Mouse (Mus musculus): Measurements from ENCODE around the gene Fam71e1.

The Fam71e1 gene

DNA sequence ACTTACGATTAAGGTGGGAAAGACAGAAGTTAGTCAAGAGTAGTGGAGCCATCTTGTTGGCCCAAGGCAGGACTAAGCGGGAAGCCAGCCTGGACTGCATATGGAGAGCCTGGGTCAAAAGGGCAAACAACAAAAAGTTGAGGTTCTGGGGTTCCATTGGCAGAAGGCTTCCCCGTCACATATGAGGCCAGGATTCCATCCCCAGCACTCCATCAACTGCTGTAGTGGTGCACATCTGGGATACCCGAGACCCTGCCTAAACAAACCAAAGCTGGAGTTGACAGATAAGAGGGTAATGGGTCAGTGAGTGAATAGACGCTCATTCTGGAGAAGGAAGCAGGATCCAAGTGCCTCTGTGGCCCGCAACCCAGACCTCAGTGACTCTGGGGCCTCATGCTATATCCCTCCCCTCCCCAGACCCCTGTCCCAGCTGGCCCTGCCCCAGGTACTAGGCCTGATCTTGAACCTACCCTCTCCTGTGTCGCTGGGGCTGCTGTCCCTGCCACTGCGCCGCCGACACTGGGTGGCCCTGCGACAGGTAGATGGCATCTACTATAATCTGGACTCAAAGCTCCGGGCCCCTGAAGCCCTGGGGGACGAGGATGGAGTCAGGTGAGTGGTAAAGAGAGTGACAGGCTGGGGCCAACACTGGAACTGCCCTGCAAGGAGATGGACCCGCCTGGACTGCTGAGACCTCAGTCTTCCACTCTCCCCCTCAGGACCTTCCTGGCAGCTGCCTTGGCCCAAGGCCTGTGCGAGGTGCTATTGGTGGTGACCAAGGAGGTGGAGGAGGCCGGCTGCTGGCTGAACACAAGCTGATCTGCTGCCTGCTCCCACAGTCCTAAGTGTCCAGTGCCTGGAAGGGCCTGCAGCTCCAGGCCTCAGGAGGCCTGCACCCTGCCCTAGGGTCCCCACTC, 25.4 kb upstream of the Fam71e1 start:
- ATAC-seq (ENCODE audit: insufficient number of reproducible peaks, low FRiP score, low TSS enrichment), result no peak

GRCm38 (mm10) chr7:44471880-44472557, 24.4 kb upstream of the Fam71e1 start:
- no peak for ATAC-seq (ENCODE audit: insufficient number of reproducible peaks, low FRiP score, low TSS enrichment)

GRCm38 (mm10) chr7:44472558-44472885, 23.9 kb upstream of the Fam71e1 start:
- ATAC-seq (ENCODE audit: insufficient number of reproducible peaks, low FRiP score, low TSS enrichment), result no peak

DNA sequence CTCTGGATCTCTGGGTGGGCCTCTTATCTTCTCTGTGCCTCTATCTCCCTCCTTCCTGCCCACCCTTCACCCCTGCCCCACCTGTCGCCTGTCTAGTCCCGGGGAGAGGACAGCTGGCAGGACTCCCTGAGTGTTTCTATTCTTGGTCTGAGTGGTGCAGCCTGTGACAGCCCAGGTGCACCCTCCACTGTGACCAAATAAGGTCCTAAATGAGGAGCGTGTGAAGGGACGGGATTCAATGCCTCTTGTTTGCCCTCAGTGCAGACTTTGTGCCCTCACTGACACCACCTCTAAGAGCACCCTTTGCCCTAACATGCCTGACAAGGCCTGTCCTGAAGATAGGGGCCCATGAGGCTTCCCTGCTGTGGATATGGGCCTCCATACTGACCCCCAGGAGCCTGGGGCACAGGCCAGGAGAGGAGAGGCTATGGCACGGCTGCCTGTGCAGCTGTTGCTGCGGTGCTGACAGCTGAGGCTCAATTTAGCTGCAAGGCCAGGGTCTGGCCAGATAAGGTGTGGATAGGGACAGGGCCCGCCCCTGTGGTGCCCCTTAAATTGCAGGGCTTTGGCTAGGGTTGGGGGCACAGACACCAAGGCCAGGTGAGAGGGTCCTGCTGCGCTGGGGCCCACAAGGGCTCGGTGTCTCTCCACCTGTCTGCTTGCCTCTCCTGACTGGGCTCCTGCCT, 23.3 kb upstream of the Fam71e1 start:
- ATAC-seq (ENCODE audit: insufficient number of reproducible peaks, low FRiP score, low TSS enrichment), result no peak

GRCm38 (mm10) chr7:44474419-44474818, 22.0 kb upstream of the Fam71e1 start:
- no peak; the same call in 1 of the 2 replicates for ATAC-seq (ENCODE audit: insufficient number of reproducible peaks, low FRiP score, low TSS enrichment)

DNA sequence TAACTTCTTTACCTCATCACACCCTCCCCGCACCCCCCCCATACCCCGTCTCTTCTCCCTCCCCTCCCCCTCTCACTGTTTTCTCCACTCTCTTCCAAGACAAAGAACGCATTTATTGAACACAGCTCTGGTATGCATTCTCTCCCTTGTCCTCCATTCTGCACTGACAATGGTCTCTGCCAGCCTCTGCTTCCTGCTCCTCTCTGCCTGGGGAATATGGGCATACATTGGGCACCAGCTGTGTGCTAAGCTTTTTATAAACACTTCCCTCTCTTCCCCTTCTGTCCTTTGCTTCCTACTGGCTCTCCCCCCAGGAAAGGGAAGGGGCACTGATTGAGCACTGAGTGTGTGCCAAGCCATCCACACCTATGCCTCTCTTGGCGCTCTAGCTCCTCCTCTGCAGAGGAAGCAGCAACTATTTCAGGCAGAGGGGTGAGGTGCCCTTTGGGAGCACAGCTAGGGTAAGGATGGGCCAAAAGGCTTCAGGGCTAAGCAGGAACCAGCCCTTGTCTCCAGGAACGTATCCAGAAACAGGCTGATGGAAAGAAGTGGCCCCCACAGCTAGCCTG, 21.3 kb upstream of the Fam71e1 start:
- ATAC-seq (ENCODE audit: insufficient number of reproducible peaks, low FRiP score, low TSS enrichment), result no peak

DNA sequence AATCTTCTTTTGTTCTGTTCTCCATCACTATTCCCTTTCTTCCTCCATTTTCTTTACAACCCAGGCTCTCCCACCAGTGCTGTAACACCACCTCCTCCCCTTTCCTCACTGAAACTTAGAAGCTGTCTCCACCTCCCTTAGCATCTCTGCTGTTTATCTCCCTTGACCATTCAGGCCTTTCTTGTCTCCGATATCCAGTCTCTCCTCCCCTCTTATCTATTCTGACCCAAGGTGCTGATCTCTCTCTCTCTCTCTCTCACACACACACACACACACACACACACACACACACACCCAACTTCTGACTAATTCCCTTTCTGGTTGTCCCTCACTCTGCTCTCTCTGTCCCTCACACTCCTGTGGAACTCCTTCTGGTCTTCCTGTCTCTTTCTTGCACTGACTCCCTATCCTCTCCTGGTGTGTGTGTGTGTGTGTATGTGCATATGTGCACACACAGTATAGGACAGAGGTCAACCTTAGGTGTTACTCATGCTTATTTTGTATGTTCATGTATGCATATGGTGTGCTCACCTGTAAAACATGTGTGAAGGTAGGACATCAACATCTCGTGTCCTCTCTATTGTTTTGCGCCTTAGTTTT, 13.4 kb upstream of the Fam71e1 start:
- no peak for ATAC-seq (ENCODE audit: insufficient number of reproducible peaks, low FRiP score, low TSS enrichment)

DNA sequence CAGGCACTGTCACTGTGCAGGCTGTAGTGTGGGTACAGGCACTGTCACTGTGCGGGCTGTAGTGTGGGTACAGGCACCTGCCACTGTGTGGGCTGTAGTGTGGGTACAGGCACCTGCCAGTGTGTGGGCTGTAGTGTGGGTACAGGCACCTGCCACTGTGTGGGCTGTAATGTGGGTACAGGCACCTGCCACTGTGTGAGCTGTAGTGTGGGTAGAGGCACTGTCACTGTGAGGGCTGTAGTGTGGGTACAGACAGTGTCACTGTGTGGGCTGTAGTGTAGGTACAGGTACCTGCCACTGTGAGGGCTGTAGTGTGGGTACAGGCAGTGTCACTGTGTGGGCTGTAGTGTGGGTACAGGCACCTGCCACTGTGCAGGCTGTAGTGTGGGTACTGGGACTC, 12.3 kb upstream of the Fam71e1 start:
- ATAC-seq (ENCODE audit: insufficient number of reproducible peaks, low FRiP score, low TSS enrichment), result no peak

DNA sequence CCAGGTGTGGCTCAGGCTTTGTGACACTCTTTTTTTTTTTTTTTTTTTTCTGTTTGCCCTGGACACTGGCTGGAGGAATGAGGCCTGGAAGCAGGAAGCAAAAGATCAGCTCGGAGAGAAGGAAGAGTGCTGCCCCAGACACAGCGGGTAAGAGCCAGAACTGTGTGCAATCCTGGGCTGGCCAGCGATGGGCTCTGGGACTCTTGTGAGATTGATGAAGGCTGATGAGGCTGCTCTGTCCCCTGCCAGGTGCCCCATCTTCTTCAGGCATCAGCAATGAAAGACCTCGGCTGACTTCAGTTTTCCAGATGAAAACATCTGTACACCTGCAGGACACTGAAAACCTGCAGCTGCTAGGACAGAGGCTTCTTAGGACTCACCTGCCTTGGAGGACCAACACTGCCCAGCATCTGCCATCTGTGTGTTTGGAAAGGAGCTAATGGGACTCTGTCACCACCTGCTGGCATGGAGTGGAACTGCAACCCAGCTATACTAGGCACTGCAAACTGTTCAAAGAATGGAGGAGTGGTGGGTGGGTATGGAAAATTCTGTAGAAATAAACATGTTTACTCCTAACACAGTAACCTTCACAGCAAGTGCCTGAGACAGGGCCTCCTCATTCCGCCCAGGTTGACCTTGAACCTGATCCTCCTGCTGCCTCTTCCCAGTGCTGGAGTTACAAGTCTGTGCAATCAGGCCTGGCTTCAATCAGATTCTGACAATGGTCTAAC, 11.4 kb upstream of the Fam71e1 start:
- ATAC-seq (ENCODE audit: insufficient number of reproducible peaks, low FRiP score, low TSS enrichment), result peak; percentile 65; the same call in 1 of the 2 replicates

DNA sequence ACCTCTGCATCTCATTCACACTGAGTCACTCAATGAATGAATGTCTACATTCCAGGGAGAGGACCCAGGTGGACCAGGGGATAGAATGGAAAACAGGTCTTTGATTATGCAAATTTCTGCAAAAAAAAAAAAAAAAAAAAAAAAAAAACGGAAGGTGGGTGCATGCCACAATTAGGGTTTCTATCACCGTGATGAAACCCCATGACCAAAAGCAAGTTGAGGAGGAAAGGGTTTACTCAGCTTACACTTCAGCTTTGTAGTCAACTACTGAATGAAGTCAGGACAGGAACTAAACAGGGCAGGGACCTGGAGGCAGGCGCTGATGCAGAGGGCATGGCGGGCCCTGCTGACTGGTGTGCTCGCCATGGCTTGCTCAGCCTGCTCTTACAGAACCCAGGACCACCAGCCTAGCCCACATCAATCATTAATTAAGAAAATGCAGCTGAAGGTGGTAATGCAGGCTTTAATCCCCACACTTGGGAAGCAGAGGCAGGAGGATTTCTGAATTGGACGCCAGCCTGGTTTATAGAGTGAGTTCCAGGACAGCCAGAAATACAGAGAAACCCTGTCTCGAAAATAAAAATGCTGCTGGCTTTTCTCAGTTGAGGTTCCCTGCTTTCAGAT, 10.7 kb upstream of the Fam71e1 start:
- ATAC-seq (ENCODE audit: insufficient number of reproducible peaks, low FRiP score, low TSS enrichment), result no peak

DNA sequence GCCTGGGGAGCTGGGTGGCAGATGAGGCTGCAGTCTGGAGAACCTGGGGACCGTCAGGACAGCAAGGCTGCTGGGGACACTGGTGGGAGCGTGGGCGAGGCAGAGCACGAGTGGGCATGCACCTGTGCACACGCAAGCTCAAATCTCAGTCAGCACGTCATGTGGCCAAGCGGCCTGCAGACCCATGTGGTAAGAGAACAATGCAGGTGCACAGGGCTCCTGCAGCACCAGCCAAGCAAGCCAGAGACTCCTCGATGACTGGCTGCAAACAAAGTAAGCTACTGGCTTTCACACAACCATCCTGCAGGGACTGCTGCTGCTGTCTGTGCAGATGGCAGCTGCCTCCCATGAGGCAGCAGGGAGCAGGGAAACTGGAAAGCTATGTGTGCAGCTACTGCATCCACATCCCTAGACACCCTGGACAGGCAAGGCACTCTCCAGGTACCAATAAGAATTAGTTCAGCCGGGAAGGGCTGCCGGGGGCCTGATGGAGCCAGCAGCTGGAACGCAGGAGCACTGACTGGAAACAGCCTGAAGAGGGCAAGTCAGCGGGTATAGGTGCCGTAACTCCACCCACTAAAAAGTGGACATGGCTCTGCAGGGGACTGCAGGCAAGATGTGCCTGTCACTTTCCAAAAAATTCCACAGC, 9.3 kb upstream of the Fam71e1 start:
- ATAC-seq (ENCODE audit: insufficient number of reproducible peaks, low FRiP score, low TSS enrichment), result no peak

- no peak for ATAC-seq (ENCODE audit: insufficient number of reproducible peaks, low FRiP score, low TSS enrichment)
Measured at GRCm38 (mm10) chr7:44487936-44488335, 8.4 kb upstream of the Fam71e1 start.

- ATAC-seq (ENCODE audit: insufficient number of reproducible peaks, low FRiP score, low TSS enrichment), result no peak
Measured at GRCm38 (mm10) chr7:44488545-44488944, 7.8 kb upstream of the Fam71e1 start.

DNA sequence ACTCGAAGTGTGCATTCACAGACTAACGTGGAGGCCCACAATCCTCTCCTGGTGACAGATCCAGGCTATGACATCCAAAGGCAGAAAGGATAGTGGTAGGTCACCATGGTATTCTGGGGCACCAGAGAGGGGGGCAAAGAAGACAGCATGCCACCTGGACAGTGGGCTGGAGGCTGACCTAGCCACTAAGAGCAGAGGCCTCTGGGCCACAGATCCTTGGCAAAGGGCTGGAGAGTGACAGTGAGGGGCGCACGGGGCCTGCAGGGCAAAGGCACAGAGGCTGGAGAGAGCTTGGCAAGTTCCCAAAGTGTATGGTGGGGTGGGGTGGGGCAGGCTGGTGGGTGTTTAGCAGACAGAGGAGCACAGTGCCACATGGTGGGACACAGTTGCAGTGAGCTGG, 6.1 kb upstream of the Fam71e1 start:
- no peak for ATAC-seq (ENCODE audit: insufficient number of reproducible peaks, low FRiP score, low TSS enrichment)

GRCm38 (mm10) chr7:44491391-44491790, 5.0 kb upstream of the Fam71e1 start:
- ATAC-seq (ENCODE audit: insufficient number of reproducible peaks, low FRiP score, low TSS enrichment), result no peak

DNA sequence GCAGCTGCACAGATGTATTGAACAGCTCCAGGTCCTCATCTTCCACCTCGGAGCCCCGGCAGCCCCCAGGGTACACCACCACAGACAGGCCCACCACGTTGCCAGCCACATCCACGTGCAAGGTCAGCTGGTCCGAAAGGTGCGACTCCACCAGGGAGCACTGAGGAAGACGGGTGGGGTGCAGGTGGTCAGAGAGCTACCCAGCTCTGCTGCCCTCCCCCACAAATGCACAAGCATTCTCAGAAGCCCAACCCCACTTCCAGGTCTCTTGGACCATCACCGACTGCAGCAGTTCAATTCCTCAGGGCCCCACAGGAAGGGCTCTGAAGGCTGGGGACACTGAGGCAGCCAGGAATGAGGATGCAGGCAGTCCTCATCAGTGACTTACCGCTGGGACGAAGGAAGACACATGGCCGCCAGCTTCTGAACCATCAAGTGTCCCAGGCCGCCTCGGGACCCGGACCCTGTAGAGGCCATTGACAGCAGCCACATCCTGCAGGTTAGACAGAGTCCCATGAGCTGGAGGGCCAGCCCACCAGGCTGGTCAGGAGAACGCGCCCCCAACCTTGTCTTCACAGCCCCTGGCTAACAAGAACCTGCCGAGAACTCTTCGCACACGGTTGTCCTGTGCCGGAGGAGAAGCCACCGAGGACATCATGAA, 4.1 kb upstream of the Fam71e1 start:
- ATAC-seq (ENCODE audit: insufficient number of reproducible peaks, low FRiP score, low TSS enrichment), result no peak

- ATAC-seq (ENCODE audit: insufficient number of reproducible peaks, low FRiP score, low TSS enrichment), result no peak
Measured at GRCm38 (mm10) chr7:44494681-44495080, 1.7 kb upstream of the Fam71e1 start.

DNA sequence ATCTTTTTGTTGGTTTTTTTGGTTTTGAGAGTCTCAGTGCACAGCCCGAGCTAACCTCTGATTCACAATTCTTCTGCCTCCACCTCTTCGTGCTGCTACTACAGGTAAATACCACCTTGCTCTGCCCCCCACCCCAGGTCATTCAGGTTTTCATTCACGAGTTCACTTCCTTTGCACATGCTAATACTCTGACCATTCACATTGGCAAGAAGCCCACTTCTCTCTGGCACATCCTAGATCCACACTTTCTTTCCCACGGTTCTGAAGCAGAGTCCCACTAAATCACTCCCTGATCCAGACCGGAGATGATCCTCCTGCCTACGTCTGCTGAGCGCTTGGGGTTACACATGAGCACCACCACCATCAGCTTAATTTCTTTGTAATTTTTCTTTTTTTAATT, 1.3 kb upstream of the Fam71e1 start:
- ATAC-seq (ENCODE audit: insufficient number of reproducible peaks, low FRiP score, low TSS enrichment), result no peak

- no peak for ATAC-seq (ENCODE audit: insufficient number of reproducible peaks, low FRiP score, low TSS enrichment)
Measured at GRCm38 (mm10) chr7:44496771-44497109, 359 bp downstream of the Fam71e1 start.

Data from cerebellum, adult (tissue).